Mouse (Mus musculus) brain, embryonic 14.5 days (tissue): ENCODE data around the gene Tex19.2.

Experiments used
- CTCF ChIP-seq: fragments of 200-500 bp; IDR thresholded peaks from 2 replicates; pipeline ENCODE4 v1.5.1; 2012; ENCODE audit warnings: inconsistent platforms, mild to moderate bottlenecking, moderate library complexity, borderline replicate concordance; ENCODE audit not compliant: insufficient read depth, insufficient read length; ENCODE audit errors: extremely low read depth
- POLR2A ChIP-seq: fragments of 200-500 bp; IDR thresholded peaks from 2 replicates; pipeline ENCODE4 v1.6.1; 2012; ENCODE audit warnings: mild to moderate bottlenecking, inconsistent platforms, borderline replicate concordance; ENCODE audit not compliant: poor library complexity, insufficient read depth, insufficient read length, severe bottlenecking; ENCODE audit errors: extremely low read depth

DNA sequence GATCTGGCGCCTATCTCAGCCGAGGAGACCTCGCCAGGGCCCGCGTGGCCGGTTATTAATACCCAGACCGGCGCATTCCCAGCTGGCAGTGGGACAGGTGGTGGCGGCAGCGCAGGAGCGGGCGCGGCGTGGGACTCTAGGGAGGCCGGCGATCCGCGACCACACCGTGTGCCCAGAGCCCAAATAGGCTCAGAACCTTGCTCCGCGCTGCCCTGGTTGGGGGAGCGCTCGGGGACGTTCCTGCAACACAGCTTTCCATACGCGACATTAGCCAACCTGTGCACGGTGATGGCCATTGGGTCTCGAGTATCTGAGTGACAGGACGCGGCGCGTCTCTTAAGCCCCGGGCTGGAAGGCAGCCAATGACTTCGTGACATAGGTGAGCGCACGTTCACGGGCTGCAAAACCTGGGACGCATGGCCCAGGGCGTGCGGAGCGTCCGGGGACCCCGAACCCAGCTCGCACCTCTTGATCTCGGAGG, 38.0 kb upstream of the Tex19.2 start:
- TF ChIP-seq POLR2A (no peak), CTCF (no peak)
